Mouse (Mus musculus): ENCODE data around the gene Dtx3l.
A peak's percentile ranks its signal among the peaks of the same experiment; 100 is the strongest.
"Not testable (repeated sequence)": the region's sequence is repeated elsewhere in the genome, so short reads cannot be mapped to it uniquely, and the experiment has no call there.

Gene Dtx3l

GRCm38 (mm10) chr16:35938211-35939151 lies at the start of gene Dtx3l, which contains the start of gene Parp9:
Dtx3l (minus strand) TSS chr16:35939151.
Parp9 (plus strand) TSS chr16:35938470.
- DNase-seq (ENCODE audit: low read depth, low spot score) = peak; percentile 20

DNA sequence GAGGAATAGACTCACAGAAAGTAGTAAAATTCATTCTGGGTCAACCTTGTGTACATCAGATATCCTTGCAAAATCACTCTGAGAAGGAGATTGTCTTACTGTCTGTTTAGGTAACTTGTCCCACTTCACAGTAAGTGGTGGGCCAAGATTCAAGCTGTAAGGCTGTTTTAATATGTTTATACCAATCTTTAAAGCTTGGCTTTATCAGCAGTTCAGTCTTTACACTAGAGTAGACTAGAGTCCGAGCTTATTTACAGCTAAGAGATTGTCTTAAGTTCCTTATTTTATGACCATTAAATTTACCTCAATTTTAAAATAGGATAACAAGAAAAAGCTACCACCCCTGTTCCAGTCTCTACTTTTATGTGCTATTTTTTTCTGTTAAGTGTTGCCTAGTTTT lies 49.0 kb upstream of the Dtx3l start:
- DNase-seq (ENCODE audit: low read depth, low spot score) = no peak

DNA sequence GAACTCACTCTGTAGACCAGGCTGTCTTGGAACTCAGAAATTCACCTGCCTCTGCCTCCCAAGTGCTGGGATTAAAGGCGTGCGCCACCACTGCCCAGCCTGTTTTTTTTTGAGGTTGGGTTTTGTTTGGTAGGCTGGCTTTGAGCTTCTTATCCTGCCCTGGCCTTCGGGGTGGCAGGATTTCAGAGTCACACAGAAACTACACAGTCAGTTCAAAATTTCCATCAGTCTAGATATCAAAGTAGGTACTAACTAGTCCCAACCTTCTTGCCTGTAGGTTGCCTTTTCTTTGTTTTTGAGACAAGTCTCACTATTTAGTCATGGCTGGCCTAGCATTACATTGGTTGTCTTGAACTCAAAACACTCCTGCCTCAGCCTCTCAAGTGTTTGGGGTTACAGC lies 45.5 kb upstream of the Dtx3l start:
- DNase-seq (ENCODE audit: low read depth, low spot score) = no peak

DNA sequence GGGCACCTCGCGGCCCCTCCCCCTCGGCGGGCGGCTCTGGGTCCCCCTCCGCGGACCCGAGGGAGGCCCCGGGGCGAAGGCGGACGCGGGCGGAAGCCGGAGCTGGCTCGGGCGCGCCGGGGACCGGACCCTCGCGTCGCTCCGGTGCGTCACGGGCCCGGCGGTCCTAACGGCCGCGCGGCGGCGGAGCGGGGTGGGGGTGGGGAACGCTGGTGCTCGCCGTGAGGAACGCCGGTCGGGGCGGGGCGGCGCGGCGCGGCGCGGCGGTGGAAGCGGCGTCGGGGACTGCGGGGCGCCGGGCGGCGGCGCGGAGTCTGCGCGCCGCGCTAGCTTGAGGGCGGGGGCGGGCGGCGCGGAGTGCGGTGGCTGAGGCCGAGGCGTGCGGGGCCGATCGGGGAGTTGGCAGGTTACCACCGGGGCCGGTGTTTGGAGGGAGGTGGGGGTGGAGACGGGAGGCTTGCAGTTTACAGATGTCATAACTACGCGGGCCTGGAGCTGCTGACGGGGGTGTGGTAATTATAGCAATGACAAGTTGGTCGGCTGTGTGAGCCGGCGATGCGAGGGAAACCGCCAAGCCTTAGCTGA lies 44.7 kb upstream of the Dtx3l start:
- DNase-seq (ENCODE audit: low read depth, low spot score) = peak; percentile 22

DNA sequence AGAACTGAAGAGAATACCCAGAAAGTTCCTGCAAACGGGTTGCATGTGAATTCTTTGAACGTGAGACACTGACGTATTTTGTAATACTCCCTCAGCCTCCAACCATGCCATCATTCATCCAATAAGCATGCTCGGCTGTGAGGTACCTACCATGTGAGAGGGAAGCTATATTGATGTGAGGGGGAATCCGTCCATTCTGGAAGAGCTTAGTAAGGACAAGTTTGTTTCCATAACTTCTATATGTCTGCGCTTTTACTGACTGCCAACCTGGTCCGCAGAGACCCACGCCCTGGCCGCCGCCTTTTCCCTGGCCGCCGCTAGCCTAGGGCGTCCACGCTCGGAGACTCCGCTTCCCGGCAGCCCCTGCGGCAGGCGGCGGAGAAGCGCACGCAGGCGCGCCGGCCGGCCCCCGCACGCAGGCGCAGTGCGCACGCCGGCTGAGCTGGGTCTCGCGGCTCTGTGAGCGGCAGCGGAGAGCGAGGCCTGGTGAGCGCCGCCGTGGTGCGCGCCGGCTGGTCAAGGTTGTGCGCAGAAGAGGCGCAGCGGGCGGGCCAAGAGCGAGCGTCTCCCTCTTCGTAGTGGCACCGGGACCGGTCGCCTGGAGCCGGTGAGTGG lies 44.1 kb upstream of the Dtx3l start:
- peak; percentile 83 for DNase-seq (ENCODE audit: low read depth, low spot score)

DNA sequence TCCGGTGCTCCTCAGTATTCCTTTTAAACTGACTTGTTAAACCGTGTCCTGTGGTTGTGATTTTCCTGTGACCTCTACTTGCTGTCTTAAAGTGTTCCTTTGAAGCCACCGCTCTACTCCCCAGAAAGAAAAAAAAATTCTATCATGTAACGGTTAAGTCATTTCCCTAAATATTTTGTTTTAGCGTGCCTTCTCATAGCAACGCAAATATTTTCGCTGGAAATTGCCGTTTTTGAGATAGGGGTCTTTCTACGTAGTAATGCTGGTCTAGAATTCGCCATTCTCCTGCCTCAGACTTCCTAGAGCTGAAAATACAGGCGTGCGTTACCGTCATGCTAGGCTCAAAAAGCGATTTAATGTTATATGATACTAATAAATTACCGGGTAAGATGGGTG lies 43.6 kb upstream of the Dtx3l start:
- no peak for DNase-seq (ENCODE audit: low read depth, low spot score)

- DNase-seq (ENCODE audit: low read depth, low spot score) = peak; percentile 100
These were observed 42.4 kb upstream of the Dtx3l start for GRCm38 (mm10) chr16:35981363-35981821.

GRCm38 (mm10) chr16:35978450-35978849 lies 39.5 kb upstream of the Dtx3l start, which contains the start of gene Kpna1:
Kpna1 (plus strand) TSS chr16:35978750.
- DNase-seq (ENCODE audit: low read depth, low spot score) = not testable (repeated sequence)

DNA sequence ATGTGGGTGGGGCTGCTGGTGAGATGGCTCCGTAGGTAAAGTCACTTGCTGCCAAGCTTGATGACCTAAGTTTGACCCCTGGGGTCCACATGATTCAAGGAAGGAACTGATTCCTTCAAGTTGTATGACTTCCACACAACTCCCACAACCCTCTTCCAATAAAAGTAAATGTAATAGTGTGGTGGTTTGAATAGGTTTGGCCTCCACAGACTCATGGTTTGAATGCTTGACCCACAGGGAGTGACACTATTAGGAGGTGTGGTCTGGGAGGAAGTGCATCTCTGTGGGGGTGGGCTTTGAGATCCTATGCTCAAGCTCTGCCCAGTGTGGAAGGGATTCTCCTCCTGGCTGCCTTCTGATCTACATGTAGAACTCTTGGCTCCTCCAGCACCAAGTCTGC lies 35.1 kb upstream of the Dtx3l start:
- DNase-seq (ENCODE audit: low read depth, low spot score) = no peak

DNA sequence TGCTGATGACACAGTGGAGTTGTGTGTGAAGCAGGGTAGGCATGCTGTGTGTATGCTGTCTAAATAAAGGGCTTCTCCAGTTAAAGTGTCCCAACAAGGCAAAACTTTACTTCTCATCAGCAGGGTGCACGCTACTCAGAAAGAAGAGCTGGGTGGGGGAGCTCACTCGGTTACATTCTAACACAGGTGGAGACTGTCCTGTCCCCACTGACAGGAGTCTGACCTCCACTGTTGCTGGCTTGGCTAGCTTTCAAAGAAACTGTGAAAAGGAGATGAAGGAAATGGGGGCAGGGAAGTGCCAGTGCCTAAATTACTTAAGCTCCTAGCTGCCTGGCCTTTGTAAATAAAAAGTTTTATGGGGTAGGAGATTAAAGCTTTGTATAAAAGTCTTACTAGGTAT lies 29.2 kb upstream of the Dtx3l start:
- no peak for DNase-seq (ENCODE audit: low read depth, low spot score)

DNA sequence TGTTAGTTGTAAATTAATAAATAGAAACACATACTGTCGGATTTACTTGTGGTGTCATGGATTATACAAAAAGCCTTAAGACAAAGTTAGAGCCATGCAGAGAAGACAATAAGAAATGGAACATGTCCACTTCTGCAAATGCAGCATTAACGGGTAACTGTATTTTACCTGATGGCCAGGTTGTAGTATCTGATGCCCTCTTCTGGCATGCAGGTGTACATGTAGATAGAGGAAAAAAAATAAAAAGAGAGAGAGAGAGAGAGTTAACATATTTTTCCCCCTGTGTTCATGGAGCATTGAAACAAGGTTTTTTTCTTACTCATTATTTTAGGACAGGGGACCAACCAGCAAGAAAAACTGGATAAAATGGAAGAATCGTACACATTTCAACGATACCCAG lies 28.4 kb upstream of the Dtx3l start:
- no peak for DNase-seq (ENCODE audit: low read depth, low spot score)

DNA sequence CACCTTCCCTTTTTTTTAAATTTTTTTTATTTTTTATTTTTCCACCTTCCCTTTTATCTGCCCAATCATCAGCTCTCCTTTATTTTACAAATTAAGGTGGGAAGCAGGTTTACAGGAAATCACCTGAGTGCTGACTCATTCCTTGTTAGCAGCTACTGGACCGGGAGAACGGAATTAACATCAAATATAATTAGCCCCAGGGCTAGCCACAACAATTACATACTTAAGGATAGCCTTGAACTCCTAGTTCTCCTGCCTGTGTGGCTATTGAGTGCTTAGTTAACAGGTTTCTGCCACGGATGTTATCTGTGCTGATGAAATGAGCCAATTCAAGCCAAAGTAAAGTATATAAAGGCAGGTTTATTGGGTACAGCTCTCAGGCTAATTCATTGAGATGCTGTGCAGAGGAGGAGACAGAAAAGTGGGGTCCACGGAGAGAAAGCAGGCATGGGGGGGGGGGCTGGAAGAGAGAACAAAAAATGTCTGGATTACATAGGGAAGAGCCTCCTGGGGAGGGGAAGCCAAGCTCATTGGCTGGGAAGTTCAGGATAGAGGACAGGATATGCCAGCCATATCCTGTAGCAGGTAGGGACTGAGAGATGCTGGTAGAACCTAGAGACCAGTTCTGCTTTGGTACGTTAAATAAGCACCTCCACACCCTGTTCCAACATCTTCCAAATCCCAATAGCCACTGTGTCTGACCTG lies 27.6 kb upstream of the Dtx3l start:
- no peak for DNase-seq (ENCODE audit: low read depth, low spot score)

GRCm38 (mm10) chr16:35965991-35966390 lies 27.0 kb upstream of the Dtx3l start:
- DNase-seq (ENCODE audit: low read depth, low spot score) = not testable (repeated sequence)

GRCm38 (mm10) chr16:35952628-35953130 lies 13.7 kb upstream of the Dtx3l start:
- DNase-seq (ENCODE audit: low read depth, low spot score) = no peak

DNA sequence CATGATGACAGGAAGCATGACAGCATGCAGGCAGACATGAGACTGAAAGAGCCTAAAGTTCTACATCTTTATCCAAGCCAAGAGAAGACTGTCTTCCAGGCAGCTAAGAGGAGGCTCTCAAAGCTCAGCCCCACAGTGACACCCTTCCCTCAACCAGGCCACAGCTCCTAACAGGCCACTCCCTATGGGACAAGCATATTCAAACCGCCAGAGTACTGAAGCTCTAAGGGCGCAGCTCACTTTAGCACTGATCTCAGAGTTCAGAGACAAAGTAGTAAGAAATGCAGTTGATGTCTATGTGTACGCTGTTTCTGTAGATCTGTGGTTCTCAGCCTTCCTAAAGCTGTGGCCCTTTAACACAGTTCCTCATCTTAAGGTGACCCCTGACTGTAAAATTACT lies 12.3 kb upstream of the Dtx3l start:
- DNase-seq (ENCODE audit: low read depth, low spot score) = no peak

DNA sequence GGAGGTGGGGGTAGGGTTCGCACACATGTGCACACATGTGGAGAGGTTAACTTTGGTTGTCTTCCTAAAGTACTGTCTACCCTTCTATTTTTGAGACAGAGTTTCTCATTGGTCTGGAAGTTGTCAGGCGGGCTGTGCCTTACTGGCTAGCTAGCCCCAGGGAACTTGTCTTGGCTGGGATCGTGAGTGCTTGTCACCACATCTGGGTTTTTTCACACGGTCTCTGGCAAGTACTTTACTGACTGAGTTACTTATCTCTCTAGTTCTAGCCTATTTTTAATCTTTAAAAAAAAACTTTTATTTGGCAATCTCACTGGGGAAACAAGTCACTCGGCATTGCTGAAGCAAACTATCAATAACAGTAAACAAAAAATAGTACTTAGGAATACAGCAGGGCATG lies 10.3 kb upstream of the Dtx3l start:
- DNase-seq (ENCODE audit: low read depth, low spot score) = no peak

- DNase-seq (ENCODE audit: low read depth, low spot score) = no peak
These were observed 2.4 kb upstream of the Dtx3l start for GRCm38 (mm10) chr16:35941382-35941781.

- peak; percentile 43 for DNase-seq (ENCODE audit: low read depth, low spot score)
These were observed 739 bp upstream of the Dtx3l start for GRCm38 (mm10) chr16:35939690-35940089.

DNA sequence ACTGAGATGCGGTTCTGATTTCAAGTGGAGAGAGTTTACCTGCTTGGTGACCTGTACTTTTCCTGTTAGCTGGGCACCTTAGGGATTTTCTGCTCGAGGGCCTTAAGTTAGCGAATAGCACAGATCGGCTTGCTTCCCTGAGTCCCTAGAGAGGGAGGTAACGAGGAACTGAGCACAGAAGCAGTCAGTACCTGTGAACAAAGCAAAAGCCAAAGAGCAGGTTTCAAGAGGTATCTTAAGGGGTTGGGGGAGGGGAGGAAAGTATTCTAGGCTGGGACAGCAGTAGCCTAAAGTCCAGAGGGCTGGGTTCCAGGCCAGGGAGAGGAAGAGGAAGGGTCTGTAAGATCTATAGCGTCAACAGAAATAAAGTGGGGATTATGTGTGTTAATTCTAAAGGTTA lies 310 bp upstream of the Dtx3l start:
- DNase-seq (ENCODE audit: low read depth, low spot score) = no peak

DNA sequence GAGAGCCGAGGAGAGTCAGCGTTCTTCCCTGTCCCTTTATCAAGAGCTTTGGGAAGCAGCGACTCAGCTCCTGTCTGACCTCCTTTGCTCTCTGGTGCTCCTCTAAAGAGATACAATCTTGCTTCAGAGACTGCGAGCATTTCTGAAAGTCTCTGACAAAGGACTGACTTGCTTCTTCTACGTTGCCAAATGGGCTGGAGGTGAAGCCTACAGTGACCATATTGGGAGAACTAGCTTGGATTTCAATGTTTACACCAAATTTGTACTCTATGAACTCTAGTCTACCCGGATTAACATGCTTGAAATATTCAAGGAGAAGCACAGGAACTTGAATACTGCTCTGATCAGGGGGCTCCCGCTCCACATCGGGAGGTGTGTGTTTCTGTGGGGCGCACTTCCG lies 5.8 kb downstream of the Dtx3l start:
- no peak for DNase-seq (ENCODE audit: low read depth, low spot score)

DNA sequence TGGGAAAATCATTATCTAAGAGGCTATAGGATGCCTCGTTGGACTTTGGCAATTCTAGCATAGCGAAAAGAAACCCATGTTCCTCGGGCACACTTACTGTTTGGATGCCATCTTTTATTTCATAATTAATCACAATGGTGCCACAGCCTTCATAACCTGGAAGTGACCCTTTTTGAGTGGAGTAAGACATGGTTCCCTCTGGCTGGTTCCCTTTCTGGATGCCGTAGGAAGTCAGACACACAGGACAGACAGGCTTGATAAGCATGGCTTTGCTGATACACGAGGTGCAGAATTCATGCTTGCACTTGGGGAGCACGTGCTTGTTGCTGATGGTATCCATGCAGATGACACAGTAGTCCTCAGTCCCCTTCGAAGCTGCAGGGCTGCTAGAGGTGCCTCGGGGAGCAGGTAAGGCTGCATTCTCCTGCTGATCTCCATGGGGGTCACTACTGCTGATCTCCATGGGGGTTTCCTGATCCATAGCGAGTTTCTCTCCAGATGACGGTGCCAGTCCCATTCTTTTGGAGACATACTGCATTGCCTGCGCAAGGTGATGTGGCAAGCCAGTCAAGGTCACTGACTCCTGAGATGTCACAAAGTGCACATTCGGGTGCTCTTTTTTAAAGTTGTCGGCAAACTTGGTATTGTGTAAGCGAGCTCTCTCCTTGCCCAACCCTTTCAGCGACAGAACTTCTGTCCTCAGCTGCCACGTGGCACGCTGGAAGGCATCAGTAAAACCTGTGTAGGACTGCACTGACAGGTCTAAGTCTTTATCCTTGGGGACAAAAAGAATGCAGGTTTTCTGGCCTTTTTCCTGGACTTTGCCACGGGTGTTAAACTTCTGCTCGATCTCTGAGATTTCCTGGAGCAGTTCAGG lies 6.5 kb downstream of the Dtx3l start:
- no peak for DNase-seq (ENCODE audit: low read depth, low spot score)
